Mouse (Mus musculus) midbrain, postnatal 0 days (tissue): ENCODE results near the gene Orc5. TPM values are rescaled to one million over a fixed set of nuclear protein-coding genes. Genes with fewer than 3 reads are reported as not detected.

ENCODE experiments used
- ATAC-seq: fragments of 200-750 bp; cut with Nextera tagmentation; 2 replicates; pipeline ENCODE4 v1.8.0; 2017; ENCODE audit warnings: moderate number of reproducible peaks, mild to moderate bottlenecking, moderate TSS enrichment, moderate library complexity; ENCODE audit not compliant: low FRiP score
- DNase-seq: peaks from one replicate; pipeline ENCODE4 v3.0.0-alpha.2; 2015; ENCODE audit warnings: low spot score
- H3K27ac ChIP-seq: fragments of 300-500 bp; sonication (generic); 2 replicates; pipeline ENCODE4 v1.5.1; 2014; ENCODE audit warnings: low read depth, mild to moderate bottlenecking, low read length, mixed read lengths
- H3K27me3 ChIP-seq: fragments of 300-500 bp; sonication (generic); 2 replicates; pipeline ENCODE4 v1.6.1; 2014; ENCODE audit warnings: low read length, control low read depth, mixed read lengths; ENCODE audit not compliant: insufficient read depth
- H3K36me3 ChIP-seq: fragments of 300-500 bp; sonication (generic); 2 replicates; pipeline ENCODE4 v1.6.1; 2014; ENCODE audit warnings: low read length, control low read depth, mixed read lengths; ENCODE audit not compliant: insufficient read depth
- H3K4me1 ChIP-seq: fragments of 300-500 bp; sonication (generic); 2 replicates; pipeline ENCODE4 v1.6.1; 2014; ENCODE audit warnings: mild to moderate bottlenecking, control low read depth, antibody characterized with exemption, low read length, mixed read lengths; ENCODE audit not compliant: insufficient read depth
- H3K4me2 ChIP-seq: fragments of 300-500 bp; sonication (generic); 2 replicates; pipeline ENCODE4 v1.6.1; 2014; ENCODE audit warnings: low read depth, mild to moderate bottlenecking, low read length, mixed read lengths; ENCODE audit not compliant: poor library complexity, severe bottlenecking
- H3K4me3 ChIP-seq: fragments of 300-500 bp; sonication (generic); 2 replicates; pipeline ENCODE4 v1.5.1; 2014; ENCODE audit warnings: low read depth, mild to moderate bottlenecking, low read length, moderate library complexity
- H3K9ac ChIP-seq: fragments of 300-500 bp; sonication (generic); replicated peaks from 2 replicates; pipeline ENCODE4 v1.6.1; 2014; ENCODE audit warnings: mild to moderate bottlenecking, low read length, moderate library complexity, mixed read lengths; ENCODE audit not compliant: poor library complexity, severe bottlenecking
- H3K9me3 ChIP-seq: fragments of 300-500 bp; sonication (generic); 2 replicates; pipeline ENCODE4 v1.6.1; 2016; ENCODE audit warnings: low read length, control low read depth
- CTCF ChIP-seq: IDR thresholded peaks from 2 replicates; pipeline ENCODE4 v1.5.1; 2016; ENCODE audit warnings: antibody characterized with exemption, mild to moderate bottlenecking
- WGBS: fragments of 180-500 bp; shearing (Covaris S2); extraction: QIAGEN DNeasy Blood & Tissue Kit; methylation state at CpG from one replicate; pipeline ENCODE4 v1.1.7; 2014; 5-methylcytosine and 5-hydroxymethylcytosine counted together
- polyA plus RNA-seq: library from polyadenylated mRNA; unstranded; fragments of >200 nt; fragmentation: Nextera tagmentation; extraction: Ambion mirVana; gene quantifications from 2 replicates; pipeline ENCODE4 v1.2.1, GENCODE M21; 2015
- total RNA-seq: library from RNA; depleted of rRNA; stranded (reverse); fragments of >200 nt; gene quantifications from 2 replicates; pipeline ENCODE4 v1.2.3, GENCODE M21; 2014

The Orc5 gene
- total and polyA plus RNA-seq, 2 experiments from 2014 or later, result 27.7 to 28.5 TPM

GRCm38 (mm10) chr5:22545305-22545704 lies 4.9 kb downstream of the Orc5 start:
- DNase-seq, result no peak
- no peak overlapping the region for H3K4me2 ChIP-seq
- ATAC-seq, result no peak
- TF ChIP-seq CTCF, result no peak
- no peak overlapping the region for H3K9ac ChIP-seq
- no peaks in the 10 kb centered on the region for H3K4me1 ChIP-seq
- no peaks in the 10 kb centered on the region for H3K9me3 ChIP-seq
- H3K27ac ChIP-seq, result no peak overlapping the region
- peaks cover 8% of the 10 kb centered on the region; the same call in 1 of the 2 replicates for H3K36me3 ChIP-seq
- H3K27me3 ChIP-seq, result no peaks in the 10 kb centered on the region
- no peak overlapping the region for H3K4me3 ChIP-seq

- no peak overlapping the region for H3K9ac ChIP-seq
- TF ChIP-seq CTCF, result no peak
- no peaks in the 10 kb centered on the region for H3K4me1 ChIP-seq
- no peak overlapping the region for H3K4me3 ChIP-seq
- H3K27me3 ChIP-seq, result no peaks in the 10 kb centered on the region
- DNase-seq (no peak), ATAC-seq (no peak)
- peaks cover 8% of the 10 kb centered on the region; the same call in 1 of the 2 replicates for H3K36me3 ChIP-seq
- H3K27ac ChIP-seq, result no peak overlapping the region
- WGBS, result 97% methylated on average over 2 of the region's 2 CpGs
- no peak overlapping the region for H3K4me2 ChIP-seq
- no peaks in the 10 kb centered on the region for H3K9me3 ChIP-seq
Observed at GRCm38 (mm10) chr5:22542676-22543075, 7.6 kb downstream of the Orc5 start.

DNA sequence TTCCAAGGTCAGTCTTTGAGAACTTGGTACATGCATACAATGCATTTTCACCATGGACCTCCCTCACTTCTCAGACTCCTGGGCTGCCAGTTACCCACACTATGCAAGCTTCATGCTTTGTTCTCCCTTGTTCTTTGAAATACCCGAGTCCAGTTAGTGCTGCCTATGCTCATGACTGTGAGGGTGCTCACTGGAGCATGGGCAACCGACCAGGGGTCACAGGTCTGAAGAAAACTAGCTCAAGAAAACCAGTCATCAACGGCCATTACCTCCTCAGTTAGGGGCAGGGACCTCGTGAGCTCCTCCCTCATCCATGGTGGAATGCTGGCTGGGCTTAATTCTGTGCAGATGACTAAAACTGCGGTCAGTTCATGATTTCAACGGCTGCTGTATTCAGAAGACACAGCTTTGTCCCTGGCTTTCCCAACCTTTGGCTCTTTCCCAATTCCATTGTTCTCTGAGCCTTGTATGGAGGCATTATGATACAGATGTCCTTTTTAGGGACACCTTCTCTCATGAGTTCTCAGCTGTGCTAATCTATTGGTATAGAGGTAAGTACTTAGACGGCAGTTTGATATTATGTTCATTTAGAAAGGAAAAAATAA lies 11.1 kb downstream of the Orc5 start:
- DNase-seq, result no peak

DNA sequence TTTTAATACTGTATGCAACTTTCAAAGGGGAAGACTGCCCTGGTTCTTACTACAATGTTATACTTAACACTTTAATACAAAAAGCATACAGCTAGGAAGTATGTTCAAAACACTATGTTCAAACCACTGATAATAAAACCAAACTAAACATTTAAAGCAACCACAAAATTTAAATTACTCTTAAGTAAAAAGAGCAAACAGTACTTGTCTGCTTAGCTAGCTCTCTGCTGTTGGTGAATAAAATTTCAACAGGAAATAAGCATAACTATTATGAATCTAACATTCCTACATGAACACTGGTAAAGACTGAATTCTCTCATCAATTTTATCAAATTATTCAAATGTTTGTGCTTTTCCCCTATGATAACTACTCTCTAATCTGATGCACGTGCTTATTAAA lies 13.5 kb downstream of the Orc5 start:
- Histone ChIP-seq H3K9ac (no peak overlapping the region), H3K4me2 (no peak overlapping the region), H3K27me3 (no peaks in the 10 kb centered on the region), H3K36me3 (peaks cover 9% of the 10 kb centered on the region; the same call in 1 of the 2 replicates), H3K27ac (no peak overlapping the region), H3K9me3 (no peaks in the 10 kb centered on the region), H3K4me1 (no peaks in the 10 kb centered on the region), H3K4me3 (no peak overlapping the region)
- 94% methylated on average over 1 of the region's 1 CpGs for WGBS
- ATAC-seq (no peak), DNase-seq (no peak)
- TF ChIP-seq CTCF, result no peak

More for the DNA sequence above, 11.1 kb downstream of the Orc5 start:
- no peak for ATAC-seq
- 79% methylated on average over 7 of the region's 7 CpGs for WGBS
- Histone ChIP-seq H3K4me3 (no peak overlapping the region), H3K9me3 (no peaks in the 10 kb centered on the region), H3K9ac (no peak overlapping the region), H3K27ac (no peak overlapping the region), H3K4me2 (no peak overlapping the region), H3K36me3 (peaks cover 9% of the 10 kb centered on the region; the same call in 1 of the 2 replicates), H3K27me3 (no peaks in the 10 kb centered on the region), H3K4me1 (no peaks in the 10 kb centered on the region)
- TF ChIP-seq CTCF, result no peak

DNA sequence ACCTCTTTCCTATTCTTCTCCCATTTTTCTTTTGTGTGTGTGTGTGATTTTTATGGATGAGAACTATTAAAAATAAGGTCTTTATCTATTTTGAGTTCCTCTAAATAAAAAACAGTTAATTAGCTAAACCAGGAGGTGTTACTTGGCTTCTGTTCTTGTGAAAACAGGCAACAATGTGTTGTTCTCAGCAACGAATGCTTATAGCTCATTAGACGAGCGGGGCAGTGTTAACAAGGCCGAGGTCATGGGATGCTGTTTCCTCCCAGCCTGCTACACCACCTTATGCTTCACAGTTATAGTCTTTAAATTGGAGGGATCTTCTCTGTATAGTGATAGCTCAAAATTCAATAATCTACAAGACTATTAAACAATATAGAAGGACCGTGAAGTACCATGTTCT lies 17.7 kb downstream of the Orc5 start:
- DNase-seq (no peak), ATAC-seq (no peak)
- H3K4me2 ChIP-seq, result no peak overlapping the region
- H3K36me3 ChIP-seq, result peaks cover 8% of the 10 kb centered on the region; the same call in 1 of the 2 replicates
- H3K4me1 ChIP-seq, result no peaks in the 10 kb centered on the region
- no peaks in the 10 kb centered on the region for H3K27me3 ChIP-seq
- H3K4me3 ChIP-seq, result no peak overlapping the region
- no peak for TF ChIP-seq CTCF
- no peaks in the 10 kb centered on the region for H3K9me3 ChIP-seq
- no peak overlapping the region for H3K9ac ChIP-seq
- H3K27ac ChIP-seq, result no peak overlapping the region
- WGBS, result 95% methylated on average over 5 of the region's 5 CpGs

DNA sequence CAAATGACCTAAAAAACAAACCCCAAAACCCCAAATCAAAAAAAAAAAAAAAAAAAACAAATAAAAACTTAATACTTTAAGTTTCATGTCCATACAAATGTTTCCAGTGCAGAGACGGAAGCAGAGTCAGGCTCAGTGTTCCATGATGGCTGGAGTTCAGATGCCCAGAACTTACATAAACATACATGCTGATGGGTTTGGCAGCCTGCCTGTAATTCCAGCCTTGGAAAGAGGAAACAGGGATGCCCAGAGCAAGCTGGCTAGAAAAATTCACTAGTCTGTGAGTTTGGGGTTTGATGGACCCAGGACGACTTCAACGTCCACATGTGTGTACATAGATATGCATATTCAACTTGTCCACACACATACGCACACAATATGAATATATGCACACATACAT lies 27.6 kb downstream of the Orc5 start:
- Histone ChIP-seq H3K9me3 (no peaks in the 10 kb centered on the region), H3K4me3 (no peak overlapping the region), H3K4me2 (no peak overlapping the region), H3K27ac (no peak overlapping the region), H3K9ac (no peak overlapping the region), H3K4me1 (no peaks in the 10 kb centered on the region), H3K27me3 (no peaks in the 10 kb centered on the region), H3K36me3 (peaks cover 11% of the 10 kb centered on the region; the same call in 1 of the 2 replicates)
- WGBS, result 84% methylated on average over 4 of the region's 4 CpGs
- DNase-seq (no peak), ATAC-seq (no peak)
- no peak for TF ChIP-seq CTCF
